In genomic region chr3:122407757-122408156, GRCm38 (mm10) we compare ENCODE assay signal across 21 mouse cellular contexts.
"Had no signal": no experiment of that assay in that cellular context is flagged by ENCODE, and none has a peak within 500 bp of the region (broad histone marks: within the 10 kb centered on the region; RNA-seq: fewer than 3 reads in every experiment).

No protein-coding gene starts in this region.

- H3K9me3 ChIP-seq: liver, embryonic 13.5 days; liver, embryonic 15.5 days; lung, embryonic 15.5 days; megakaryocyte, embryonic 14.5 days; midbrain, embryonic 13.5 days; midbrain, embryonic 15.5 days; neural tube, embryonic 13.5 days; neural tube, embryonic 15.5 days; stomach, embryonic 15.5 days had no signal

- DNase-seq: liver; liver, embryonic 13.5 days; liver, postnatal 0 days; lung, adult 2 months; lung, postnatal 10 days; lung, postnatal 4 days; right cerebral cortex, postnatal 14 days; spleen, adult 18-20 months; thymus, adult 2 months; thymus, postnatal 25 days had no signal

- H3K27ac ChIP-seq: liver, embryonic 13.5 days; liver, embryonic 15.5 days; lung, embryonic 15.5 days; midbrain, embryonic 13.5 days; midbrain, embryonic 15.5 days; neural tube, embryonic 13.5 days; neural tube, embryonic 15.5 days; stomach, embryonic 15.5 days; stomach, postnatal 0 days had no signal

- H3K9ac ChIP-seq: liver, embryonic 13.5 days; liver, embryonic 15.5 days; liver, postnatal 0 days; lung, embryonic 15.5 days; midbrain, embryonic 13.5 days; midbrain, embryonic 15.5 days; neural tube, embryonic 13.5 days; neural tube, embryonic 15.5 days; stomach, embryonic 15.5 days had no signal

- ATAC-seq: liver, postnatal 0 days; midbrain, embryonic 13.5 days; midbrain, embryonic 15.5 days had no signal

- H3K4me1 ChIP-seq: liver, embryonic 13.5 days; liver, embryonic 15.5 days; megakaryocyte, embryonic 14.5 days; midbrain, embryonic 13.5 days; midbrain, embryonic 15.5 days; neural tube, embryonic 13.5 days; neural tube, embryonic 15.5 days; stomach, embryonic 15.5 days had no signal

- H3K4me3 ChIP-seq: liver, embryonic 13.5 days; liver, embryonic 15.5 days; lung, embryonic 15.5 days; megakaryocyte, embryonic 14.5 days; midbrain, embryonic 13.5 days; midbrain, embryonic 15.5 days; neural tube, embryonic 13.5 days; neural tube, embryonic 15.5 days; stomach, embryonic 15.5 days had no signal

- H3K4me2 ChIP-seq: liver, embryonic 11.5 days; liver, embryonic 13.5 days; liver, embryonic 15.5 days; lung, embryonic 15.5 days; midbrain, embryonic 11.5 days; midbrain, embryonic 13.5 days; midbrain, embryonic 15.5 days; neural tube, embryonic 13.5 days; neural tube, embryonic 15.5 days; stomach, embryonic 15.5 days had no signal

- H3K27me3 ChIP-seq: liver, embryonic 13.5 days; lung, embryonic 15.5 days; midbrain, embryonic 13.5 days; midbrain, embryonic 15.5 days; neural tube, embryonic 15.5 days; stomach, embryonic 15.5 days had no signal

- H3K36me3 ChIP-seq: liver, embryonic 13.5 days; liver, embryonic 15.5 days; lung, embryonic 15.5 days; midbrain, embryonic 13.5 days; midbrain, embryonic 15.5 days; neural tube, embryonic 13.5 days; neural tube, embryonic 15.5 days; stomach, embryonic 15.5 days had no signal
